Mouse (Mus musculus): Measurements from ENCODE around the gene Fbxo47. TPM values are rescaled to one million over a fixed set of nuclear protein-coding genes. Genes with fewer than 3 reads are reported as not detected.
A peak's percentile ranks its signal among the peaks of the same experiment; 100 is the strongest.

Fbxo47 gene
- total RNA-seq, 2 experiments from 2014 or later, result 0.58 to 1.2 TPM

DNA sequence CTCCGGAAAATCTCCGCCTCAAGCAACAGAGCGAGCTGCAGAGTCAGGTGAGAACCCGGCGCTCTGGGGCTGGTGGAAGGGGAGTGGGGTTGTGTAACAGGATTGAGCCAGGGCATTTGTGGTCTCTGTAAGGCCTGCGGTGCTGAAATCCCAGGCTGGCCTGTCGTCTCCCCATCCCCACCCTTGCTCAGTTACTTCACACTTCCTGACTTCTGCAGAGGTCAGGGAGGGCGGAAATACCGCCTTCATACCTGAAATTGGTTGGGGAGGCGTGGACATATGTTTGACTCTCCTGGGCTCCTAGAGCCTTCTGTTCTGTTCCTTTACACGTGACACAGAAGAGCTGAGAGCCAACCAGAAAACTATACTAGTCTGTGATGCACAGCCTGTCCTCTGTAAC lies 68.2 kb downstream of the Fbxo47 start:
- DNase-seq (ENCODE audit: low spot score in 2 of 2), result no peak

DNA sequence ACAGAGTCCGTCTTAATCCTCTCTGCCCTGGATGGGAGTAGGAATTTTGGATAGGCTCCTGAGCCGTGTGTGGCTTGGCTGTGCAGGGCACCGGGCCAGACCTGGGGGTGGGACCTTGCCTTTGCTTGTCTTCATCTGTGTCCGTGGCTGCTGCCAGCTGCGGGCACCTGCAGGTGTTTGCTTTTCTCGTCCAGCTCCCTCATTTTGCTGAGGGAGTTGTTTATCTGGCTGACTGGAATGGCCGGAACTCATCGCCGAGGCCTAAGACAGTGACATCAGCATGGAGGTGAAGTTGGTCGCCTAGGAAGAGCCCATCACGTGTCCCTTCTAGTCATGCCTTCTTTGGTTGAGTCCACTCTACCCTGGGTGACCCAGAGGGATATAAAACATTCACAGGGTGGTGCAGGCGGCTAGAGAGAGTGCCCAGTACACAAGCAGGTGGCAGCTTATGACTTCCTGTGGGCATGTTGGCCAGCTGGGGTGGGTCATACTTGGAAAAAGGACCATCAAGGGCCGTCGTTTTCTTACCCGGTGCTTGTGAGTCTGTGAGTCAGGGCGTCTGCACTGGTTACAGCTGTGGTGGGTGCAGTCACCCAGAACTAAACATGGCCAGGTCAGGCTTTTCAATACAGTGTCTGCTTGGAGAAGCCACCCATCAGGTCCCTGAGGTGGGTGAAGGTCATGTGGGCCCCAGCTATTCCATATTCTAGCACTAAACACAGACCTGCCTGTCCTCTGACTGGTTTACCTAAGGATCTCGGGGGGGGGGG lies 70.0 kb downstream of the Fbxo47 start:
- DNase-seq (ENCODE audit: low spot score in 2 of 2), result no peak

DNA sequence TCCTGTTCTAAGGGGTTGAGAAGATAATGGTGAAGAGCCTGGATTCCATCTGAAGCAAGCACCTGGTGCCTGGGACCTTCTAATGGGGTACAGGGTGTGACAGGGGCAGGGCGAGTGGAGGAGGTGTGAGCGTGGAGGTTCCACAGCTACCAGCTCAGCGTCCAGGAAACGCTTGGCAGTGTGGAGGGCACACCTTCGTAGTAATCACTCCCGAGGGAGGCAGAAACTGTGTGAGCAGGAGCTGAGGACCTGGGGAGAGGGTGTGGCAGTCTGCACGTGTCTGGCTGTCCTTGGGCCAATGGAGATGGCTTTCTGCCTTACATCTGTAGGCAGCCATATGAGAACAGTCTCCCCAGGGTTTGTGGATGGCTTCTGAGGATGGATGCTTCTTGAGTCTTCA lies 70.9 kb downstream of the Fbxo47 start:
- DNase-seq (ENCODE audit: low spot score in 2 of 2), result no peak

DNA sequence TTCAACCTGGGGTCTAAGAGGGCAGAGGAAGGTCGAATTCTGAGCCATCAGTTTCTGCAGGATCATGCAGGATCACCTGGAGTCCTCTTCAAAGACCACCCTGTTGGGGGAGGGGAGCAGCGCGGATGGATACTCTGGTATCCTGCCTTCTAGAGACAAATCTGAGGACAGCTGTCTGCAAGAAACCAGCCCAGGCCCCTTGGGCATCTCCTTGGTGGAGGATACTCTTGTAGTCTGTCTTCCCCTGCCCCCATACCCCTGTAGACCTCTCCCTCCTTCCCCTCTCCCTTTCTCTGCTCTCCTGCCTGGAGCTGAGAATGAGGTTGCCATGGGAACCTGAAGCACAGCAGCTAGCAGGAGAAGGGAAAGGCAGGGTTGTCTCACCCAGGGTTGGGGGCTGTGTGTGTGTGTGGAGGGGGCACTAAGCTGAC lies 71.4 kb downstream of the Fbxo47 start:
- DNase-seq (ENCODE audit: low spot score in 2 of 2), result no peak

DNA sequence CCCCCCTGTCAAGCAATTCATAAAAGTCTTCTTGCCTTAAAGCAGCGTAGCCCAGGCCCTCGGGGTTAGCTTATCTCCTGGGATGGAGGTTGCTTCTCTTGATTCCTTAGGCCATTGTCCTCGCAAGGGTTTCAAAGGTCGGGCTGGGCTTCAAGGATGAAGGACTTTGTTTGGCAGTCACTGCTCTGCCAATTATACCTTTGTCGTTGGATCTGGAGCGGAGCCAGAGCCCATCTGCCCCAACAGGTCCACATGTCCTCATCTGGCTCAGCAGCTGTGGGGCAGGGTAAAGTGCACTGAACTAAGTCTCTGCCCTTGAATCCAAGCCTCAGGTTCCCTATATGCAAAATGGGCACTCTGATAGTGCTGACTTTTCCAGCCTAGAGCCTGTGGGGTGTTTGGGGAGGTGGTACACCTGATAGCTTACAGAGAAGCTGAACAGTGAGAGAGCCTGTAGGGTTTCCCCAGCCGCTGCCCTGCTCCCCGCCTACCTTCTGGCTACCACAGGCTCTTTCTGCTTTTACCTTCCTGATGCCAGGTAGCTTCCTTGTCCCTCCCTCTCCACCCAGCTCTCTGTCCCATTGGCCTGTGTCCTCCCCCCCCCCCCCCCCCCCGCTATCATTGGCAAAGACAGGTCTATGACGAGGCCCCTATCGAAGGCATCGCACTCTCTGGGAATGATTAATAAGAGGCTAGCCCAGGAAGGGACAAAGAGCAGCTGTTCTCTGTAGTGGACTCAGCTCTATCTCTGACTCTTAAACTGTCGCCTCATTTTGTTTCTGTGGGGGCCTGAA lies 72.2 kb downstream of the Fbxo47 start:
- DNase-seq (ENCODE audit: low spot score in 2 of 2), result no peak

DNA sequence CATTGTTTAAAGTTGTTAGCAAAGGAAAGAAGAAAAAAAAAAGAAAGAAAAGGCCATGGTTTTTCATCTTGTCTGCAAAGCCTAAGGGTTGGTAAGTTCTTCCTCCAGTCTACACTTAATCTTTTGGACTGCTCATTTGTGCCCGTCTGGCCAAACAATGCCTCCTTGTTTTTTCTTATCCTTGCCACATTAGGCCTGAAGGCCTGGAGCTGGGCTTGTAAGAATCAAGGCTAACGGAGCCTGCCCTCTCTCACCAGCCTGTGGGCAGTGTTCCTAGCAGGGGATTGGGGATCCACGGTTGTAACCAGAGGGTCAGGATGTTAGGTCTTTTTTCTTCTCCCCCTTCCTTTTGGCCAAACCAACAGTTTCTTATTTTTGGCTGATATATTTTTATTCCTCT lies 73.0 kb downstream of the Fbxo47 start:
- DNase-seq (ENCODE audit: low spot score in 2 of 2), result no peak

DNA sequence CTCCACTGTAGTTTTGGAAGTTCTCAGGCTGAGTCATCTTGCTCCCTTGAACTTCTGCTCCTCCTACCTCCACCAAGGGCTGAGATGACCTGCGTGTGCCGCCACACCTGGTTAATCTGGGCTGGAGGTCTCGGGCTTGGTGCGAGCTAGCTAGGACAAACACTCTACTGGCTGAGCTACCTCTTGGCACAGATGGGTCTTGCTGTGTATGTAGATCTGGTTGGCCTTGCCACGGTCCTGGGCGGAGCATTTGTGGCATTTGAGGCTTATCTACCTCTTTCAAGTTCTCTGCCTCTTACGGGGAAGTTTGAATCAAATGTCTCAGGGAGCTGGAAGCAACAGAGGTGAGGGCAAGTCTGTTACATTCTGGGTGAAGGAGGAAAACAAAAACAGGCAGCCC lies 73.6 kb downstream of the Fbxo47 start:
- no peak for DNase-seq (ENCODE audit: low spot score in 2 of 2)

DNA sequence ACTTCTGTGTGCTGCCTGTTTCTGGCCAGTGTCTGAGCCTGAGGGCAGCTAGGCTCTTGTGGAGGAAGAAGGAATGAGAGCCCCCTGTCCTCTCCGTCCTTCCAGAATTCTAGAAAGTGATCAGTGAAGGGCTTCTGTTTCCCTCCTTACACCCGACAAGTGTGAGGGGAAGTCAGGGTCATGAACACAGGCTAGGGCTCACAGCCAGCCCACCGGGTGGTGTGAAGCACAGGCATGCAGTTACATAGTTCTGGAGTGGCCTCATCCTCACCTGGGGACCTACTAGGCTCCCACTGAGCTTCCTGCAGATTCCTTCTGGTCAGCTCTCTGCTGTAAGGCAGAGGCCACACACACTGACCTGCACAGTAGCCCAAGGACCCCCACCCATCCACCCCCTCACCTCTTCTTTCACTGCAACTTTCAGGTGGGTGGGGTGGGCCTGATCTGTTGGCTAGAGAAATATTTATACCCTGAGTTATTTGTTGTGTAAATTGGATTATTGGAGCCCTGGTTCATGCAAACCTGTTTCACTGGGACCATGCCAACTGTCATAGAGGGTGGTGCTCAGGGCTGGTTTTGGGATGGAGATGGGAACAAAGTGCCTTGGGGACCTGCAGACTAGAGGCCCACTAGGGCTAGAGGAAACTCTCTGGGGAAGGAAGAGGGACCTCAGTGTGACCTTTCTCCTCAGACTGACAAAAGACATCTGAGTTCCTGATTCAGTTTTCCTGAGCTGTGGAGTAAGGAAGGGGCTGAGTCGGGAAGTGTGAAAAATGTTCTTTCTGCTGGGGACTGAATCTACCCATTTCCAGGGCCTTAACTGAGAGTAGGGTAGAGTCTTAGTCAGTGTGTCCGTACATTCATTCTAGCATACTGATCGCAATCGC lies 74.5 kb downstream of the Fbxo47 start:
- no peak for DNase-seq (ENCODE audit: low spot score in 2 of 2)

DNA sequence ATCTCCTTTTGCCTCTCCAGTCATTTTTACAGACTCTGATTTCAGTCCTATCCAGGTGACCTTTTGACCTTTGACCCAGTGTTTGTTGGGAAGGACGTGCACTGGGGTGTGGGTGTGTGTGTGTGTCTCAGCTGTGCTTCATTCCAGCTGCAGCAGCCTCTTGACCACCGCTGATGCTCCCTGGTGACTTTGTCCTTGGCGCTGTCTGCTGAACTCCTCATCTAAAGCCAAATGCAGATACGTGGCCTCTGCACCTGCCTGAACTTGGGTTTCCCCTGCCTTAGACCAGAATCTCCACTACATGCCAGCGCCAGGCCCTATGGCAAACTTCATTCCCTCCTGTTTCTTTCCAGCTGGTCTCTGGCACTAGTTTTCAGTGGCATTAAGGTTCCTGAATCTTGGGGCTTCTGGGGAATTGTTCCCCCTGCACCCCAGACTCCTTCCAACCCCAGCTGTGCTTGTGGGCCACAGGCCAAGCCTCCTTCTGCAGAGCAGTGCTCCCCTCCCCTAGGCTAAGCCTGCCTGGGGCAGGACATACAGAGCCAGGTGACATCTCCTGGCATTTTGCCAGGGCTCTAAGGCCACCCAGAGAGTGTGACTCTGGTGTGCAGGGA lies 75.2 kb downstream of the Fbxo47 start:
- no peak for DNase-seq (ENCODE audit: low spot score in 2 of 2)

DNA sequence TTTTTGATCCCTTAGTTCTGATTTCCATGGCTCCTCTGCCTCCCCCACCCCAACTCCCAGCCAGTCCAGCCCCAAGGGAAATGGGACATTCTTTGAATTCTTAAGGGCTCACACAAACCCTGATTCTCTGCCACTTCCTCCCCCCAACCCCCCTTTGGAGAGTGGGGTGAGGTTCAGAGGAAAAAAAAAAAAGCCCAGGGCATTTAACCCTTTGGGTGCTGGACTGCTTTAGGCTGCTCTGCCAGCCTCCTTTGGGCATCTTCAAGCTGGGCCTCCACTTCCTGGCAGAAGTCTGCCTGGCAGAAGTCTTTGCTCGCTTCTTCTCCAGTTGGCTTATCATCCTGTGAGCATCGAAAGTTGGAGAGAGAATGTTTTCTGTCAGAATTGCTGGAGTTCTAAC lies 75.9 kb downstream of the Fbxo47 start:
- no peak for DNase-seq (ENCODE audit: low spot score in 2 of 2)

DNA sequence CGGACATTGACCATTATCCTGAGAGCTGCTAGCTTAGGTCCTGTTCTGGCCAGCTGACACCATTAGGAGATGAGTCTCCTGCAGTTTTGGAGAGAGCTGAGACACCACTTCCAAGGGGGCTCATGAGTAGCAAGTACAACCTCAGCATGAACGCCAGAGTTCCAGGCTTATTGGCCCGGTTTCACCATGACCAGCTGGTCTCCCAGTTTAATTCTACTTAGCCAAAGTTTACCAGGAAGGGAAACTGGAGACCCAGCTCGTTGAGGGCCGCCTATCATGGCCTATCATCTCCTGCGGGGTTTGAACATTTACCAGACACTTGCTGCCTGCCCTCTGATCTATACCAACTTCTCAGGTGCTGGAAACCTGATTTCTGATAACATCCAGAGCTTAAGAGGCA lies 76.3 kb downstream of the Fbxo47 start:
- no peak for DNase-seq (ENCODE audit: low spot score in 2 of 2)

DNA sequence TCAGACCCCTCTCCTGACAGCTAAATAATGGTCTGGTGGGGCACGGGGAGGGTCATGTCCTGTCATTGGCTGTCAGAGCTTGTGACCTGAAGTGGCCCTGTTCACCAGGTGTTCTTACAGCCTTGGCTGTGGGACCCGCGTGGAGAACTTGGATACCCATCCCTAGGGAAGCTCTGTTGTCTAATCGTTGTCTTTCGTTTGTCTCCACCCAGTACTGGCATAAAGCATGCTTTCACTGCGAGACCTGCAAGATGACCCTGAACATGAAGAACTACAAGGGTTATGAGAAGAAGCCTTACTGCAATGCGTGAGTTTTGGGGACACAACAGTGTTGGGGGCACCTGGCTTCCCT lies 77.4 kb downstream of the Fbxo47 start:
- DNase-seq (ENCODE audit: low spot score in 2 of 2), result no peak

DNA sequence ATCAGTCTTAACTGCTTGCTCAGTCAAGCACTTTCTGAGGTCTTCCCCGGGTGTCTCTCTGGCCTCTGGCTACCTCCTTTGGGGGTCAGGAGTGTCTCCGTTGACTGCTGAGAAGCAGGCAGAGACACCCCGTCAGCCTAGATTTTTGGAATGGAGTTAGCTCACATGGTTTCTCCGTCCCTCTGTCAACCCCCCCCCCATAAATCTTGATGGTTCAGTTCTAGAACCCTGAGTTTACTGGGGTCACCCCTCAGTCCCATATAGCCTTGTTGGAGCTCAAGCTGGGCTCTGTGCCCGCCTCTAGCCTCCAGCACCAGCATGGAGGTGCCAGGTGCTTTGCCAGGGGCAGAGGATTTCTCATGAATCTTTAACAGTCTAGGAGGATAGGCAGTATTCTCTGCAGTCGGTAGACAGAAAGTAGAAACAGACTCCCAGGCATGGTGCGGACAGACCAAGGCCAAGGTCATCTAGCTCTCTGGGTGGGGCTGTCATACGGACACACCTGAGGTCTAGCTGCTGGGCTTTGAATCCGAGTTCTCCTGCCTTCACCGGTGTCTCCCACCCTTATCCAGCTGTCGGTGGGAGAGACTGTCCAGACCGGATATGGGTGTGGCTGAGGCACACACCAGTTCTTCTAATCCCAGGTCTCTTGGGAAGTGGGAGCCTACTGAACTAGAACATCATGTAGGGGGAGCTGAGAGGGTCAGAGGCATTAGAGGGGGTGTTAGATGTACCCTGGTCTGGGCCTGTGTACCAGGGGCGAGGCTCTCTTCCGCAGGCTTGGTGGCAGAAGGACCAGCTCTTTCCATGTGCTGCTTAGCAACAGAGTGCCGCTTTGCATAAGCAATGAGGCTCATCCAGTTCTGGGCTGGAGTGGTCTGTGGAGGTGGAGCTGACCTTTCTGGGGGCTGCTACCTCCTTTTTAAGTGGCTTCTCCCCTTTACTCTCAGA lies 78.0 kb downstream of the Fbxo47 start:
- DNase-seq (ENCODE audit: low spot score in 2 of 2), result no peak

DNA sequence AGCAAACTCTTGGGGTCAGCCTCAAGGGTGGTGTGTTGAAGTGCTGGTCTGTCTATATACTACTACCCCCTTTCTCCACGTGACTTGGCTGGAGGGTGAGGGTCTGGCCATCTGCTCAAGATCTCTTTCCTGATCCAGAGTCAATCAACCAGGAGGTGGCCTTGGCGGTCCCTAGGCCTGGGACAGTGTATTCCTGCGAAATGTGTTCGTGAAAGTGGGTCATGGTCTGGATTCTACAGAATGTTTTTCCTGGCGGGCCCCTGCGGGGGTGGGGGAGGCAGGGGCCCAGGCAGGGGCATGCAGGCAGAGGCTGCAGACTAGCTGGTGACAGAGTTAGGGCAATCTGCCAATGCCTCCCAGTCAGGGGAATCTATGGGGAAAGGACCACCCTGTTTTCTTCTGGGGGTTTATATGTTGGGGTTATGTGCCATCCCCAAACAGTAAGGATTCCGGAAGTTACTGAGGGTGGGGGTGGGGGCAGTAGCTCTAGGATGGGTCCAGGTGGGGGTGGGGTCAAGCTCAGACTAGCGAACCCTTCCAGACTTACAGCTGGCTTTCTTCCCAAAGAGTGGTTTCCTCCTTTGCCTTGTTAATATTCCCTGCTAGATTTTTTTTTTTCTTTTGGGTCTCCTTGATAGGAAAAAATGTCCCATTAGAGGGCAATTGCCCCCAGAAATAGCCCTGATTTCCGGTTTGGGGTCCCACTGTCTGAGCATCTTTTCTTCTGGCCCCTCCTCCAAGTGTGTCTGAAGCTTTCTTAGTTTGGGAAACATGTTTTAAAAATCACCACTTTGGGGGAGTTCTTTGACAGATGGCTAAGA lies 78.9 kb downstream of the Fbxo47 start:
- DNase-seq (ENCODE audit: low spot score in 2 of 2), result peak in 1 of 2 experiments; percentile 33

DNA sequence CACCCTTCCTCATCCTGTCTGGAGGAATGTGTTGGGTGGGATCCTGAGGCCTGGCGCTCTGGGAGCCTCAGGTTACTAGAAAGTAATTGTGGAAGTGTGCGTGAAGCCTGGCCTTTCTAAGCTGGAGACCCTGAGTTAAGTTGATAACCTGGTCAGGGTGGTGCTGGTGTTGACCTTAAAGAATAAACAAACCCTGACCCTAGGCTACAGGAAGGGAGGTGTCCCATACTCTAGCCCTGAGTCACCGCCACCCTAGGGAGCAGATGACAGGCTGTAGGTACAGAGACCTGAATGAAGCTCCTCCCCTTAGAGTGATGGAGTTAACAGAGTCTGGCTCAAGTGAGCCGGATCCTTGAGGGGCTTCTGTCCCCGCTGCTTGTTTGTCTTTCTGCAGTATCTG lies 80.1 kb downstream of the Fbxo47 start:
- no peak for DNase-seq (ENCODE audit: low spot score in 2 of 2)

All from adrenal gland, adult 18-20 months (tissue).